Mouse (Mus musculus): ENCODE data around the gene Dgkd.
A peak's percentile ranks its signal among the peaks of the same experiment; 100 is the strongest.
"Not testable (repeated sequence)": the region's sequence is repeated elsewhere in the genome, so short reads cannot be mapped to it uniquely, and the experiment has no call there.

Gene Dgkd

DNA sequence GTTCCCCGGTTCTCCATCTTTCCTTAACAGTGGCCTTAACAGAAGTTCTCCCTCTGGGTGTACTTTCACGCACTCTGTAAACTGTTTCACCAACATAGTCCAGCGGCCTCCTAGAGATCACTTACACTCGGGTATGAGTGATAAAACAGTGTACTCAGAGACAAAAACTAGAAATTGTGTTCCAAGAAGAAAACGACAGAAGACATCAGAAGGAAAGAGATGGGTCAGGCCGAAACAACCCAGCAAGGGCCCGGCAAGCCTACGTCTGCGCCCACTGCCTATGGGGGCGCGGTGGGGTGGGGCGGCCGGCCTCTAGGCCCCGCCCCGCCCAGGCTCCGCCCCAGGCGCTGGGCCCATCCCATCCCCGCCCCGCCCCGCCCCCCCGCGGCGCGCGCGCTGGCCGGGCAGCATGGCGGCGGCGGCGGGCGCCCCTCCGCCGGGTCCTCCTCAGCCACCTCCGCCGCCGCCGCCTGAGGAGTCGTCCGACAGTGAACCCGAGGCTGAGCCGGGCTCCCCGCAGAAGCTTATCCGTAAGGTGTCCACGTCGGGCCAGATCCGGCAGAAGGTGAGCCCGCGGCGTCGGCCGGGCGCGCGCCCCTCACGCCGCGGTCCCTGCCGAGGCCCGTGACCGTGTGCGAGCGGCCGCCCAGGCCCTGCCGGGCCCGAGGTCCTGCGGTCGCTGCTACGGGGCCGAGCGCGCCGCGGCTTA, at the start of gene Dgkd:
Gene Dgkd, plus strand, starts transcription at position 396 of the 709 bp plus-strand sequence.
- DNase-seq (ENCODE audit: extremely low spot score): peak; percentile 84

DNA sequence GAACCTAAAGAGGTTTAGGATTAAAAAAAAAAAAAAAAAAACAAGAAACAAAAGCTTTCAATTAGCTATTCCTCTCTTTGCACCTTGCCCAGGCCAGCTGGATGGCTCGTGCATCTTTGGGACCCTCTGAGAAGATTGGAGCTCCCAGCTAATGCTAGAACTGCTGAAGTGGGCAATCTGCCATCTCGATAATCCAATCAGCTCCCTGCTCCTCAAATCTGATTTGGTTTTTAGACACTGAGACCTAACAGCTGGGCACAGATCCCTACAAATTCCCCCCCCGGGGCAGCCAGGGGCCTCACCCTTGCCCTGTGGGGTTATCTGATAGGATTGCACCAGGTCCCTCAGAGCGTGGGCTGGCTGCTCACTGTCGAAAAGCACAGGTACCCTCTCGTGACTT, 49.5 kb upstream of the Dgkd start, which contains the start of gene Sag:
Gene Sag, plus strand, starts transcription at position 105 of the 400 bp plus-strand sequence.
- no peak for DNase-seq (ENCODE audit: extremely low spot score)

DNA sequence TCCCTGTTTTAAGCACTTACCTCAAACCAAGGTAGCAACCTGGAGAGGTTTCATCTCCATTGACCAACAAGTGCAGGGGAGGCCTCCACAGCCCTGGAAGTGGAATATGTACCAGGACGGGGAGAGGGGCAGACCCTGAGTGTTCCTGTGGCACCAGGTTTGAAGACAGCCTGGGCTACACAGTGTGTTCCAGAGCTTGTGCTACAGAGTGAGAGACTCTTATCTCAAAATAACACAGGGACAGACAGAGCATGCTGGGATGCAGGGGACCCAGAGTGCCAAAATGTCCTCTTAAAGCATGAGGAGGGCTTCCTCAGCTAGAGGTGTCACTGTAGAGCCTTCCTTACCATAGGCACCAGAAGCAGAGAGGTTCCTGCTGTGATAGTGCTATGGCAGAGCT, 45.3 kb upstream of the Dgkd start:
- DNase-seq (ENCODE audit: extremely low spot score): no peak

DNA sequence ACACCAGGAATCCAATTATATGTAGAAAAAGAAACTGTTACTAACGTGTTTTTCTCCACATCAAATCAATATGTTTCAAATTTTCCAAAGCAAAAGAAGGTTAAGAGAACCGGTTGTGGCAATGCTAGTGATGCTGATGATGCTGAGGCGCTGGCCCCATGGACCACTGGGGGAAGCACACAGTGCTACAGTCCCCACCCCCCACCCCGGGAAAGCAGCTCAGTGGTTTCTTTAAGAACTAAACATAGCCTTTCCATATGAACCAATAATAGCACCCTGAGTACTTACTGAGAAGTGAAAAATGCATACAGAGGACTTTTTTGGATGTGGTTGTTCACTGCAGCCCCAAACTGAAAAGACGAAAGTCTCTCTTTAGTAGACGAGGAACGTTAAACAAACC, 41.7 kb upstream of the Dgkd start:
- no peak for DNase-seq (ENCODE audit: extremely low spot score)

DNA sequence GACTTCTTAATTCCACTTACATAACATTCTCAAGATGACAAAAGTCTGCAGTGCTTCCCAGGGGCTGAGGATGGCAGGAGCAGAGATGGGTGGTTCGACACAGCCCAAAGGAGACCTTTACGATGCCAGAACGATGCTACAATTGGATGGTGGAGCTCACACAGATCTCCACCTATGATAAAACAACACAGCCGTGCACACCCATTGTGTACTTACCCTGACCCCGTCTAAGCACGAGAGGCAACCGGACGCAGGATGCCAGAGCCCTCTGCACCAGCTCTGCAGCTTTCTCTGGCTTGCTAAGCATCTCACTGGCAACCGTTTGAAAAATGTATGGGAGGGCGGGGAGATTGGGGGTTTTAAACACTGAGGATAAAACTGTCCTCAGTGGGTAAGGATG, 41.0 kb upstream of the Dgkd start:
- DNase-seq (ENCODE audit: extremely low spot score): no peak

DNA sequence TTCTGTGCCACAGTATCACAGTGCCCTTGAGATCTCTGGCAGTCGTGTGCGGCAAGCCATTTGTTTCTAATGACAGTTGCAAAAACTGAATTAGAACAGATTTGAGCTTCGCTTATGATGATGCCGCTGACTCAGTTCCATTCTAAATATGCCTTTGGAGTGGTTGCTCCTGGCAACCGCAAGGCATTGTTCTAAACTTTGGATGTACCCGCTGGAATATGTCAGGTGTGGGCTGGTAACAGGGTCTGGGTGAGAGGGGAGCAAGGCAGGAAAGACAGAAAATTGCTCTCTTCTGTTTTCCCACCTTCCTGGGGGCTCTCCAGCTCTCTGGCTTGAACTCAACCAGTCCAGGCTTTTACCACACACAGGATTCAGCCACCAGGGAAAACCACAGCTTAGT, 39.9 kb upstream of the Dgkd start:
- DNase-seq (ENCODE audit: extremely low spot score): no peak

DNA sequence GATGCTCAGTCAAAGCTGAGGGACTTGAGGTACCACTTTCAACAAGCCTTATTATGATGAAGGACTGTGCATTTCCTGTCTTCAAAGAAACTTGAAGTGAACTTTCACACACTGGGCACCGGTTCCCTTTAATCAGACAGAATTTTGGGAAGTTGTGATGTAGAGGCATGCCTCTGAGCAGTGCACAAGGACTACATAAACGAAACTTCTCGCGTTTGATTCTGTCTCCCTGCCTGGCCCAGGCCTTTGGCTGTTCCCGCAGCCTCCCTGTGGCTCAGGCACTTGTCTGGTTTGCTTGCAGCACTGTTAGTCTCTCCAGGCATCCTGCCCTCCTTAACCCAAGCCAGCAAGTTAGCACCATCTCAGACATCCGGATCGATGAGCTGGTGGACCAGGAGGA, 39.4 kb upstream of the Dgkd start:
- DNase-seq (ENCODE audit: extremely low spot score): no peak

DNA sequence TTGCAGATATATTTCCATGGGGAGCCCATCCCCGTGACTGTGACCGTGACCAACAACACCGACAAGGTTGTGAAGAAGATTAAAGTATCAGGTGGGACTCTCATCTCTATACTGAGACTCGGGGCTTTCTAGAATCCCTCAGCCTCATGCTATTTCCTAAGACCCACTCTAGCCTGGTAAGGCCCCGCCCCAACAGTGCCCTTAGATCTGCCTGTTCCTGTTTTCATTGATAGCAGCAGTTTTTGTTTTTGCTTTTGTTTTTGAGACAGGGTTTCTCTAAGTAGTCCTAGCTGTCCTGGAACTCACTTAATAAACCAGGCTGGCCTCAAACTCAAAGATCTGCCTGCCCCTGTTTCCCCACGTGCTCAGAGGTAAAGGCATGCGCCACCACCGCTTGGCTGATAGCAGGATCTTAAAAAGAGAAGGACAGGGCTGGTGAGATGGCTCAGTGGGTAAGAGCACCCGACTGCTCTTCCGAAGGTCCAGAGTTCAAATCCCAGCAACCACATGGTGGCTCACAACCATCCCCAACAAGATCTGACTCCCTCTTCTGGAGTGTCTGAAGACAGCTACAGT, 28.6 kb upstream of the Dgkd start:
- DNase-seq (ENCODE audit: extremely low spot score): no peak

DNA sequence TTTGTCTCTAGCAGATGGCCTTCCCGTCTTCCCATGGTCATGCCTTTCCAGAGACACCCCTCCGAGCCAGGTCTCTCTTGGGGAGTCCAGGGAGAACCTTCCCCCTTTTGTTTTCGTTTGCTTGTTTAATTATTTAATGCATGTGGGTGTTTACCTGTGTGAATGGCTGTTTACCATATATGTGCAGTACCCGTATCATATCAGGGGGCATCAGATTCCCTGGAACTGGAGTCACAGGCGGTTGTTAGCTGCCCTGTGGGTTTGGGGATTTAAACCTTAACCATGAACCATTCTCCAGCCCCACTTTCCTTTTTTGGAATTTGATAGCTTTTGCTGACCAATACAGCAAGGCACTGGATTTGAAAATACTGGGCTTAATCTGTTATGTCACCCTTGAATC, 27.8 kb upstream of the Dgkd start:
- no peak for DNase-seq (ENCODE audit: extremely low spot score)

DNA sequence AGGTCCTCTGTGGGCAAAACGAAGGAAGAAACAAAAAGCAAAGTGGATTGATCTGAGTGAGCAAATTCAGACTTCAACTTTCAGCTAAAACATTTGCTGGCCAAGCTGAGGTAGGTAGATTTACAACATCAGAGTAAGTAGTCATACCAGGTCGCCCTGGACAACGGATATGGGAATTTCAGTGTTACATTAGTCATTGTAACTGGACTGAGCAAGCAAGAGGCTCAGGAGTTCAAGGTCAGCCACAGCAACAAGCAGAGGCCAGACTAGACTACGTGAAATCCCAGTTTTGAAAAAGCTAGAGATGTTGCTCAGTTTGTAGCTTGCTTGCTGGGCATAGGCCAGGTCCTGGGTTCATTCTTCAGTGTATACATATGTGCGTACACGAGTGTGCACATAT, 27.1 kb upstream of the Dgkd start:
- no peak for DNase-seq (ENCODE audit: extremely low spot score)

DNA sequence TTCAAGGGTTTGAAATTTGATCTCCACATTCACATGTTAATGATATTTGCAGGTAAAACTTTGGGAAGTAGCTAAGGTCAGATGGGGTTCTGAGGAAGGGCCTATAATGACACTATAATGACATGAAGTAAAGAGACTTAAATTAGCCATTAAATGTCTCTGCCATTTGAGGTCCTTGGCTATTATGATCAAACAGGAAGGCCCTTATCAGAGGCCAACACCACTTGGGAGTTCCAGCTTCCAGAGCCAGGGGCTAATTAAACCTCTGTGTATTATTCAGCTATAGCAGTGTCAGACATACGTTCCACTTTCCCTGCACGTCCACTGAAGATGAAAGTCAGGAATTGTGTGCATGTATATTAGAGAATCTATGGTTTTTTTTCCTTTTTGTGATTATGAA, 26.6 kb upstream of the Dgkd start:
- no peak for DNase-seq (ENCODE audit: extremely low spot score)

DNA sequence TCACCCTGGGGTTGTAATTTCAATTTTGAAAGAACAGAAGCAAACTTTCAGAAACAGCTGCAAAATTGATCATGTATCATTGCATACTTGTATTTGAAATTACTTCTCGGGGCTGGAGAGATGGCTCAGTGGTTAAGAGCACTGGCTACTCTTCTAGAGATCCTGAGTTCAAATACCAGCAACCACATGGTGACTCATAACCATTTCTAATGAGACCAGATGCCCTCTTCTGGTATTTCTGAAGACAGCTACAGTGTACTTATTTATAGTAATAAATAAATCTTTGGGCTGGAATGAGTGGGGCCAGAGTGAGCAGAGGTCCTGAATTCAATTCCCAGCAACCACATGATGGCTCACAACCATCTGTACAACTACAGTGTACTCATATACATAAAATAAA, 25.6 kb upstream of the Dgkd start:
- not testable (repeated sequence) for DNase-seq (ENCODE audit: extremely low spot score)

DNA sequence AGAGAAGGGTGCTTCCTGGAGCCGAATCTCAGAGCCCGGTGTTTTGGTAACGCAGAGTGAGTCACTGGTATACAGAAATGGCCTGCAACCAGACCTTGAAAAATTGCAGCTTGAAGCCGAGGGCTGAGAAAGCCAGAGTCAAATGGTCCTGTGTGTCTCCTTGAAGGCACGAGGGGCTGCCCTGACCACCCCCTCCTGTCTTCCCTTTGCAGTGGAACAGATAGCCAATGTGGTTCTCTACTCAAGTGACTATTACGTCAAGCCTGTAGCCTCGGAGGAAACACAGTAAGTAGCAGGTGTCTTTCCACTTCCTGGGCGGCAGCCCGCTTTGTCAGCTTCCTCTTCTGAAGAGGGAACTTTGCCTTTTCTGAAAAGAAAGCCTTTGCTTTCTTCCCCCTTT, 24.9 kb upstream of the Dgkd start:
- no peak for DNase-seq (ENCODE audit: extremely low spot score)

DNA sequence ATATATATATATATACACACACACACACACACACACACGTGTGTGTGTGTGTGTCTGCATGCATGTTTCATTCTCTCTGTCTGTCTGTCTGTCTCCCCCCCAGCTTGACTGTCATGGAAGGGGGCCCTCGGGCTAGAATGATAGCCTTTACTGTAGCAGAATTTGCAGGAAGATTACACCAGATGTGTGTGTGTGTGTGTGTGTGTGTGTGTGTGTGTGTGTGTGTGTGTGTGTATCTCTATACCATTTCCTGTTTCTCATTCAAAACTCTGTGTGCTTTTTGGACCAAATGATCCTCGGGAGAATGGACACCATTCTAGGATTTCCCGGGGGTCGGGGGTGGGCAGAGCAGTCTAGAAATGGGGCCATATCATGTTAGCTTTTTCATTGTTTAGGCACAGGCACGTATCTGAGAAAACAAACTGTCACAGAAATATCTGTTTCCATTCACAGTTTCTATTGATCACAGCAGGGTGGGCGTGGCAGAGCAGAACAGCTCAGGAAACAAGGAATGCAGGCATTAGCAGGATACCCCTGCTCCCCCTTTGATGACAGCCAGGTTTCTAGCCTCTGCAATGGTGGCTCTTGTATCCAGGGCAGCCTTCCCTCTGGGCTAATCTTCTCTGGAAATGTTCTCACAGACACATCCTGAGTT, 24.0 kb upstream of the Dgkd start:
- no peak for DNase-seq (ENCODE audit: extremely low spot score)

DNA sequence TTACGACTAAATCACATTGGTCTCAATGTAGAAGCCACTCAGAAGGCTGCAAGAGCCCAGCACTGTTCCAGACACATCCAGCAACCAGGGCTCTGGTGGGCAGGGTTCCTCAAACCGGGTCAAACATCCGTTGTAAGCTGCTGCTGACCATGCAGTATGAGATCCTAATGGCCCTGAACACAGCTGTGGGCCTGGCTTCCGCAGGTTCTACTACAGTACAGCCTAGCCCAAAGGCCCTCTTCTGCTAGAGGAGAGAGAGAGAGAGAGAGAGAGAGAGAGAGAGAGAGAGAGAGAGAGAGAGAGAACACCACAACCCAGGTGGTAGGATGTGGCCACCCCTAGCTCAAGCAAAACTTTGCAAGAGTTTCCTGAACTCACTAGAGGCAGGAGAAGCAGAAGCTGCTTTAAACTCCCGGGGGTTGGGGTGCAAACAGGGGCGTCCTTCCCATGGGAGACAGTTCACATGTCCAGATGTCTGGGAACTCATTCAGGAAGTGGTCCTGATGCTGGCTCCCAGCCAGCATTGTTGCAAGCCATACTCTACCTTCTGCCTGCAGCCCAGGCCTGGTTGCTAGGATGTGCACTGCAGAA, 23.4 kb upstream of the Dgkd start:
- DNase-seq (ENCODE audit: extremely low spot score): no peak

DNA sequence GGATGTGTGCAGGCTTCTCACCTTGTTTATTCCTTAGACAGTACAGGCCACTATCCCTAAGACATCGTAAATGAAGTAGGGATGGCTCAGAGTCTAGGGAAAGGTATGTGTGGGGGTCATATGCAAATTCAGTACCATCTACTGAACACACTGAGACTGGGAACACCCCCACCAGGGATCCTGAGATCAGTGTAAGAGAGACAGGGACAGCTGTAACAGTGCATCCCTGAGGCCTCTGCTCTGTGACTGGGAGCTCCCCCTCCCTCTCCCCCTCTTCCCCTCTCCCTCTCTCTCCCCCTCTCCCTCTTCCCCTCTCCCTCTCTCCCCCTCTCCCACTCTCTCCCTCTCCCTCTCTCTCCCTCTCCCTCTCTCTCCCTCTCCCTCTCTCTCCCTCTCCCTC, 16.6 kb upstream of the Dgkd start:
- DNase-seq (ENCODE audit: extremely low spot score): no peak

DNA sequence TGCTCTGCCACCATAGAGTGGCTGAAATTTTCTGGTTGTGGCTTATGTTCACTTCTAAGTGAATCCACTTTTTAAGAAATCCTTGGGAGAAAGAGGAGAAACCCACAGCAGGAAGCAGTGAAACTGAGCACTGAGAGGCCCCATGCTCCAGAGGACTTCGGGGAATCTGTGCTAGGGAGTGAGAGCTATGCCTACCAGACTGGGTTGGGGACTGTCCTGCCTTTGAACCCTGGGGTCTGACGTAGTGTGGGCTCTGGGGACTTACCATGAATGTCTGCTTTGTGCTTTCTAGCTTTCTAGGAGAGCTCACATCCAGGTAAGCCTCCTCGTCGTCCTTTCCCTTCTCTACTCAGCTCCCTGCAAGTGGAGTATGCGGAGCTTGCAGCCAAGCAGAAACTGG, 16.1 kb upstream of the Dgkd start:
- no peak for DNase-seq (ENCODE audit: extremely low spot score)

DNA sequence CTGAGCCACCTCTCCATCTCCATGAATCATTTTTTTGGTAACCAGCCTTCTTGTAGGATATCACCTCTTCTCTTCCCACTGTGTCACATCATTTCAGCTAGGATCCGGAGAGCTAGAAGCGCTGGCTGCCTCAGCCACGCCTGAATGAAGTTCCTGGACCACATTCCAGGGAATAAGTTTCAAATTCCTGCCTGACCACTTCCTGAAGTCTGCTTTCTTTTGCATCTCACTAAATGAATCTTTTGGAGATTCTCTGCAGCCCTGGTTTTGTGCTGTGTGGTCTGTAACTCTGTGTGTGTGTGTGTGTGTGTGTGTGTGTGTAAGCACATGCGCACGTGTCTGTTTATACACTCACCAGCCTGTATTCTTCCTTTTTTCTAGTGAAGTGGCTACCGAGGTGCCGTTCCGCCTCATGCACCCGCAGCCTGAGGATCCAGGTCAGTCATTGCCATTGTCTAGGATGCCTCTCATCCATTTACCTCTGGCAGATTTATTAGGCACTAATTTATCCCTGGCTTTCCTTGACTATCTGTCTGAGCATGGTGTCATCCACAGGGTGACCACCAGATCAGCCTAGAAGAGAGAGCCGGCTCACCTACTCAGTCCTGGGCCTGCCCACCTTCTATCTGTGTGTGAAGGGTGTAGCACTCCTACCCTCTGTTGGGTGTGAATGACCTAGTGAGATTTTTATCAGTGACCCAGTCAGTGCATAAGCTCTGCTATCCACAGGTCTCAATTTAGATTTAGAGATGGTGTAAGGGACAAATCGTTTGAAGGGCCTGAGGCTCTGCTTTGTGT, 12.5 kb upstream of the Dgkd start:
- no peak for DNase-seq (ENCODE audit: extremely low spot score)

DNA sequence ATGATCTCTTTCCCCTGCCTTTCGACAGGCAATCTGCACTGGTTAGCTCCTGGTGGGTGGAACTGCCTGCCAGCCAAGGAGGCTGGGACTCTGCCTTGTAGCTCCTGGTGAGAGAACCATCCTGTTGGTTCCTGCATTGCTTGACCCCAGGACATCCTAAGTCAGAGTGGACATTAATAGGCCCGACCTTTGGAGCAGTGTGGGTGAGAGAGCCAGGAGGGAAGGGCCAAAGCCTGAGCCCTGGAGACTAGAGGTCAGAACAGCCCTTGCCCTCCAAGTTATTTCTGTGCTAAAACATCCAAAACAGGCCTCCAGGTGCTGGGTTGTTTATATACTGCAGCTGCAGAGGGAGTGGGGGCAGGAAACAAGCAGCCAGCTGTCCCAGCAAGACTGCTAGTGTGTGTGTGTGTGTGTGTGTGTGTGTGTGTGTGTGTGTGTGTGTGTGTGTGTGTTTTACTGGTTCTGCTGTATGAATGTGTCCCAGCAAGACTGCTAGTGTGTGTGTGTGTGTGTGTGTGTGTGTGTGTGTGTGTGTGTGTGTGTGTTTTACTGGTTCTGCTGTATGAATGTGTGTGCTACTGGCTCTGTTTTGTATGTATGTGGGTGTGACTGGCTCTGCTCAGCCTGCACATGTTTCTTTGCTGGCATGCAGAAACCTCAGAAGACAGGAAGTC, 6.1 kb upstream of the Dgkd start:
- DNase-seq (ENCODE audit: extremely low spot score): peak; percentile 57

DNA sequence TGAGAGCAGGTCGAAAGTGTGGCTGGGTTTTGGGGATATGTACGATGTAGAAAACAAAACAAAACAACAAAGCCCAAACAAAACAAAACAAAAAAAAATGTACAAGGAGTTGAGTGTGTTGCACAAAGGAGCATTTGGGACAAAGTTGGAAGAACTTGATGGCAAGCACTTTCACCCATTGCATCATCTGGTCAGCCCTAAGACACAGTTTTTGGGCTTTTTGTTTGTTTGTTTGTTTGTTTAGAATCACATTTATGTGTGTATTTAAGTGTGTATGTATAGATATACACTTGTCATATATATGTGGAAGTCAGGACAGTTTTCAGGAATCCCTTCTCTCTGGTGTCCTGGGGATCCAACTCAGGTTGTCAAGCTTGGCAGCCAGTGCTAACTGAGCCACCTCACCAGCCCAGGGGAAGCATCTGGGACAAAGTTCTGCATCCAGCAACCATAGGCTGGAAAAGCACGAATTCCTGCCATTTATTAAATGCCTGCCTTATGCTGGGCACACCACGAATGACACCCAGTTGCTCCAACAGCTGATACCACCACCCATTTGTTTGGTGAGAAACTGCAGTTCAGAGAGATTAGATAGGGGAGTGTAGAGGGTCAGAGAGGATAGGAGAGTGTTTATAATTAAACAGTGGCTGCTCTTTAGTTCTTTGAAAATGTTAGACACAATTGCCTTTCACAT, 5.5 kb upstream of the Dgkd start:
- DNase-seq (ENCODE audit: extremely low spot score): no peak

All from embryo, embryonic 9.5 days (tissue).